Mouse (Mus musculus) cerebellum, postnatal 14 days (tissue): ENCODE measurements around the gene Angptl2.
A peak's percentile ranks its signal among the peaks of the same experiment; 100 is the strongest.

Source experiments
- DNase-seq, 2 experiments: peaks; one replicate each; pipeline ENCODE4 v3.0.0; 2021; ENCODE audit warnings: mixed read lengths in 2 of 2

The Angptl2 gene

GRCm38 (mm10) chr2:33203284-33203683, 12.6 kb upstream of the Angptl2 start:
- DNase-seq = no peak

DNA sequence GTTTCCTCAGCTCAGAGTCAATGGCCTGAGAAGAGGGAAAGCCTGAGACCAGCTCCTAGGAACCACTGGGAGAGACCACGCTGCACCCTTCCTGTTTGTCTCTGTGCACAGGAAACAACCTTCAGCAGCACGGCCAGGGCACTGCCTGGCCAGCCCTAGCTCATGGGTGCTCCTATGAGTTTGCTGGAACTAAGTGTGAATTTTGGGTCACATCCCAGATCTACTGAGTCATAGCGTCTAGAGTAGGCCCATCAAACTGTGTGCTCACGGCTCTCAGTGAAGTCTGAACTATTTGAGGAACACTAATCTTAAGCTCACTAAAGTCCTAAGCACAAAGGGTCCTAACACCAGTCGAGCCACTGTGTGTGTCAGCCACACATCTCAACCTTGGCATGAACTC, 10.9 kb upstream of the Angptl2 start:
- DNase-seq = no peak

- DNase-seq = no peak
Measured at GRCm38 (mm10) chr2:33205939-33206525, 9.8 kb upstream of the Angptl2 start.

- no peak for DNase-seq
Measured at GRCm38 (mm10) chr2:33207069-33207468, 8.8 kb upstream of the Angptl2 start.

DNA sequence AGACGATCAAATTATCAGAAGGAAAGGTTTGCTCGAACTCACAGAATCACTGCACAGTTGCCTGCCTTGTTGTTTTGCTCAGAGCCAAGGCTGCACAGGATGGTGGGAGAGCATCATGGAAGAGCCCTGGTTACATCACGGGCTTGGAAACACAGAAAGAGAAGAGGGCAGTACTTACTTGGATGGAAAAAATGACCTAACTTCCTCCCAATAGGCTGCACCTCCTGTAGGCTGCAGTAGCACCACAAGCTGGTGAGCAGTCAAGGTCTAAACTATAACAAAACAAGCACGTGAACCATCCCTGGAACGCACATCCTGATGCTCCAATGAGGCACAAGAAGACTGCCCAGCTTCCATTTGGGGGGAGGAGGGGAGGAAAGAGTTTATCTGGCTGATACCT, 7.7 kb upstream of the Angptl2 start:
- no peak for DNase-seq

DNA sequence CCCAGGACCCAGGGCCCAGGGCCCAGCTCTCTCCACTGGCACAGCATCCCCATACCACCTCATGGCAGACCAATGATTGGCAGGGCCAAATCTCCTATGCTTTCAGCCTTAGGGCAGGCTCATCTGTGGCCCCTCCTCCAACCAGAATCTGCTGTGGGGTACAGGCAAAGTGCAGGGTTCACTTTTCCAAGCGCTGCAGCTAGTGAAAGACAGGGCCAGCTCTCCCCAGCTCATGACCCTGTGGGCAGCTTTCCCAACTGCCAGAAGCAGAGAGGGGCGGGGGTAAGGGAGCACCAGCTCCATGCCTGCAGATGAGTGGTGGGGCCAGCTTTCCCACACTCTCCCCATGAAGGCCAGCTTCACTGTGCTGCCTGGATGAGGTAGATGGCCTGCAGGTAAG, 5.0 kb upstream of the Angptl2 start:
- DNase-seq = peak in 1 of 2 experiments; percentile 48

DNA sequence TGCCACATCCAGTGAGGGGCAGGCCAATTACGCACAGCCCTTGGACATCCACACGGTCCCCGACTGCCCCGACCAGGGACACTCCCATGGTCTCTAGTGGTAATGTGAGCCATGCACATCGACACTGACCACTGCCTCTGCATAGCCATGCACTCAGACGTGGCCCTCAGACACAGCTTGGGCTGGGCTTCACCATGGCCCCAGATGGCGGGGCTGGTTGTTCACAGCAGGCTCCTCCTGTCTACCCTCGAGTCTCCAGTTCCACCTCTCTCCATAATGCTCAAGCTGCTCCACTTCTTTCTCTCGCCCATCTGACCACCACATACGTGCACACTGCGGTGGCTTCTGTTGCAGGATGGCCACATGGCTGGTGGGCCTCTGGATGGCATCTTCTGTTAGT, 4.6 kb upstream of the Angptl2 start:
- DNase-seq = peak; percentile 57 to 59

DNA sequence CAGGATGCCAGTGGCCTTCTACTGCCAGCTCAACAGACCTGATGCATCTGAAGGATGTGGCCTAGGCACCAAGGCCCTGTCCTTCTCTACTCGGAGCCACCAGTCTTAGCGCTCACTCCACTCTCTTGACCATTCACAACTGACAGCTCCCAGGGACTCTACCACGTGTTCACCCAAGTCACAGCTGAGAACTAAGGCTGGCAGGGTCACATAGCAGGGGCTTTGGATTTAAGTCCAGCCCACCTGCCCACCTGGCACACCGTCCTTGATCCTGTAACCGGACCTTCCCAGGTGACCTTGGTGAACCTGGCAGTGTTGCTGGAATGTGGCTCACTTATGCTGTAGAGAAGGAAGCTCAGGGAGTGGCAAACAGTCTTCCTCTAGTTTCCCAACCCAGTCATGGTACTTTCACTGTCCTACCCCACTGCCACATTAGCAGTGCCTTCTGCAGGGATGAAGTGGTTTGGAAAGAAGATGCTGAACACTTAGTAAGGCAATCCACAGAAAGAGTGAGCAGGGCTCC, 631 bp upstream of the Angptl2 start:
- no peak for DNase-seq

- DNase-seq = no peak
Measured at GRCm38 (mm10) chr2:33216645-33217424, 966 bp downstream of the Angptl2 start.

- DNase-seq = no peak
Measured at GRCm38 (mm10) chr2:33217425-33217794, 1.5 kb downstream of the Angptl2 start.

DNA sequence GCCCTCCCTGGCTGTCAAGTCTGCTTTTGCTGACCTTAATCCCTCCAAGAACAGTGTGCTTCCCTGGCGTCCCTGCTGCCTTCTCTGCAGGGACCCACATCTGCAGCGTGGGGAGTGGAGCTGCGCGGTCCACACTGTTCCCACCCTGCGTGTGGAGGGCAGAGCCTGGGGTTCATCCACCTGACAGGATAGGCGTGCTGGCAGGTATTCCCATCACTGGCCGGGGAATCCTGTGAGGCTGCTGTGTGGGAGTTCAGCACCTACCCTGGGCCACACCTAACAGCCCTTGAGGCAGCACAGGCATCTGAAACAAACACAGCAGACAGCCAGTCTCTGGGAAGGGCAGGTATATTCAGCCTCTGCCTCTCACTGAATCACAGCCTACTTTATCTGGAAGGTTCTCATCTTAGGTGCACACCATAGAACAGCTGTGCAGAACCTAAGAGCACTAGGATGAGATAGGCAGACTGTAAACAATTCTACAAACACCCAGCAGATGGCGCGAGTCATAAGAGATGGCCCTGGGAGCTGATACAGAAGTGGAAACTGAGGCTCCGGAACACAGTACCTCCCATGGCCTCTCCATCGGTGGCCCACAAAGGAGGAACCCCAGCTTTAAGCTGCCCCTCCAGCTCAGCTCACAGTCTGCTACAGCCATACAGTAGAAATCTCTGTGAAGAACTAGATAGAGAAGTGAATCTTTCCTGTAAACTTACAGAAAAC, 3.2 kb downstream of the Angptl2 start:
- peak; percentile 51 to 52 for DNase-seq

DNA sequence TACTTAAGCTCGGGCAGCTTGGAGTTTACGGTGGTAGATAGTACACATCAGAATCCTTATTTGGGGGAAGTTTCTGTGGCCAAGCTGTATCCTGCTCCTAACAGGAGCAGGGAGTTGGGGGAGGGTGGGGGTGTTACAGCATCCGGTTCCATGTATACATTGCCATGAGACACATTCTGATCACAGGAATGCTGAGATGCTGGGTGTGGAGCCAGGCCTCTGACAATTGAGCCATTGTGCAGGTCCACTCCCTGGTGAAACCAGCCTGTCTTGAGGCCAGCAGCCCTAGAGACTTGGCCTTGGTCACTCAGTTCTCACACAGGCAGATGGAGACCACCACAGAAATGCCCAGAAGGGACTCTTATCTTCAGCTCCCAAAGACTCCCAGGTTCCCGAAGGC, 3.8 kb downstream of the Angptl2 start:
- no peak for DNase-seq

DNA sequence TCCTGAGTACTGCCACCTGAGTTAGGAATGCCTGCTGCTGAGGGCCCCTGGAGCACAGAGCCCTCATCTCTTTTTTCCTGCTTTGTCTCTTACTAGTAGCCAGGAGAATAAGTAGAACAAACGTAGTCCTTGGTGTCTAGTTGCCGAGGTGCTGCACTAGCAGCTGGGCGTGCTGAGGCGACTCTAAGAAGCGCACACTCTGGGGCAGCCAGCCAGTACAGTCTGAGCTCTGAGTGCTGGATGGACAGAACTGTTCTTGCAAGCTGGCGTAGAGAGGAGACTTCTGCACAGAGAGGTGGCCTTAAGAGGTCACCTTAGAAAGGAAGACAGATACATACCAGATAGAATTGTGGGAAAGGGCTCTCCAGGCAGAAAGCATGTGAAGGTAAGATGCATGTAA, 4.4 kb downstream of the Angptl2 start:
- DNase-seq = no peak

GRCm38 (mm10) chr2:33220674-33221338, 4.9 kb downstream of the Angptl2 start:
- DNase-seq = no peak

DNA sequence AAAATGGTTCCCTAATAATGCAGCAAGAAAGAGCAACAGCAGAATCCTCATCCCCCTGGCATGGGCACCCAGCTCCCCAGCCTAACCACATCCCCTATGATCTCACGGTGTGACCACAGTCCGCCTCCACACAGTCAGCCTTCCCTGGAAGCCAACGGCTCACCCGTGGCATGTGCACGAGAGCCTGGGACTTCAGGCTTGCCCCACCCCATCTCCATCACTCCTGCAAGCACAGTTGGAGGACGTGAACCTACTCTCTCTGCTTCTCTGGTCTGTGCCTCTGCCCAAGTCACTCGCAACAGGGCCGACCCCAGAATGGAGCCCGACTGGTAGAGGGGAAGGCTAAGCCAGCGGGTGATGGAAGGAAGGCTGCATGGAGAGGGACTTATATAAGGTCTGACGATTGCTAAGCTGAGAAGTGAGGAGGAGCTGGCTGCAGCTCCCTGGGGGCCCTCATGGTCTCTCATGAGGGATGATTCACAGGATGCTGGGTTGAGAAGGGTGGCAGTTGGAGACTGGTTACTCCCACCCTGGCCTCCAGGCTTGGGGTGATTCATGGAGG, 5.6 kb downstream of the Angptl2 start:
- no peak for DNase-seq

DNA sequence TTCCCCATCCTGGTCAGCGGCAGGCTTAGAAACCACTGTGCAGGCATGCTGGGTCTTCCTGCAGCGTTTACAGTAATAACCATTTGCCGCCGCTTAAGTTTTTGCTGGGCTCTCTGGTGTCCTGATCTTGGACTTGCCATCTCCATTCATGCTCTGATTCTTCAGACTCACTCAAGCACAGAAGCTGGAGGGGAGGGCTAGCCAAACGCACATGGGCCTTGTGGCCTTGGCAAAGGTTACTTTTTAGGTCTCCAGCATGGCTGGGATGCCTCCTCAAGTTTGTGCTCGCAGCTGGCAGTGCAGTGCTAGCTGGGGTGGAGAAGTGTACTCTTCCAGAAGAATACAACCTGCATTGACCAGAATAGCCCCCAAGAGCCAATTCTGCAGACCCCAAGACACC, 6.6 kb downstream of the Angptl2 start:
- DNase-seq = no peak

DNA sequence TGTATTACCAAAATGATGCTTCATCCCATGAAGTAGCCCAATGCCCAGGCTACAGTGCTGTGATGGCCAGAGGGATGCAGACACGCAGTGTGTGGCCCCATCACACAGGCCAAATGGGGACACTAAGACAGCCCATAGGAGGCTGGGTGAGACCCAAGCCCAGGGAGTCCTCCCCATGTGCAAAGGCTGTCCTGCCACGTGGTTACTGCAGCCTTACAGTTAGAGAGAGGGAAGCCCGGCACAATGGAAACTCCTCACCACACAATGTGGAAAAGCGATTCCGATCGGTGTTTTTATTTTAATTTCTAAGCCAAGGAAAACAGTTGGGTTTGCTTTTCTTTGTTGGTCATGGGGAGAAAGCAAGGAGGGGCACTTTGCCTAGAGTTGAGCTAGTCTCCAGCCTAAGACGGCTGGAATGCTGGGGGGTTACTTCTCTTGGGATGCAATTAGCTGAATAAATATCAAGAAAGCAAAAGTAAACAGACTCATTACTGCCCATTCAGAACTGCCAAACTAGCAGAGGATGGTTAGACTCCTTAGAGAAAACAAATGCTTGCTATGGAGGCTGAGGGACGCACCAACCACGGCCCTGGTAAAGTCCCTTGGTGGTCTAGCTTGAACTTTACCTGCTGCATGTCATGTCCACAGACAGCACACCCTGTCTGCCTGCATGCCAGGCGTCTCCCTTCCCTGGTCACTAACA, 7.9 kb downstream of the Angptl2 start:
- no peak for DNase-seq

DNA sequence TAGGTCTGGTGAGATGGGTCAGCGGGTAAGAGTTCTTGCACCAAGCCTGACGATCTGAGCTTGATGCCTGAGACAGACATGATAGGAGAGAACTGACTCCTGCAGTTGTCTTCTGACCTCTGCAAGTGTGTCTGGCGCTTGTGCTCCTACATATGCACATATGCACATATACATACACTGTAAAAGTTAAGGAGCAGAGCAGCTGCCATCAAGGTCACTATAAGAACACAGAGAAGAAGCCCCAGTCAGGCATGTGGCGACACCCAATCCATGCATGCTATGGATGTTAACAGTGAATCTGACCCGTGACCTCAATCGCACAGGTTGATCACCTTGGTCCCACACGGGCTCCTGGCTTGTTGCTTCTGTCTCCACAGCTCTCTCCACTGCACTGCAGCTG, 10.1 kb downstream of the Angptl2 start:
- DNase-seq = no peak

- no peak for DNase-seq
Measured at GRCm38 (mm10) chr2:33228077-33228476, 12.2 kb downstream of the Angptl2 start.

DNA sequence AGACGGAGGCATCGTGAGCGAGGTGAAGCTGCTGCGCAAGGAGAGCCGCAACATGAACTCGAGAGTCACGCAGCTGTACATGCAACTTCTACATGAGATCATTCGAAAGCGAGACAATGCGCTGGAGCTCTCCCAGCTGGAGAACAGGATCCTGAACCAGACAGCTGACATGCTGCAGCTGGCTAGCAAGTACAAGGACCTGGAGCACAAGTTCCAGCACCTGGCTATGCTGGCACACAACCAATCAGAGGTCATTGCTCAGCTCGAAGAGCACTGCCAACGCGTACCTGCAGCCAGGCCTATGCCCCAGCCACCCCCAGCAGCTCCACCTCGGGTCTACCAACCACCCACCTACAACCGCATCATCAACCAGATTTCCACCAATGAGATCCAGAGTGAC, 12.7 kb downstream of the Angptl2 start:
- no peak for DNase-seq

- DNase-seq = no peak
Measured at GRCm38 (mm10) chr2:33230701-33231100, 14.8 kb downstream of the Angptl2 start.

- DNase-seq = no peak
Measured at GRCm38 (mm10) chr2:33231788-33232187, 15.9 kb downstream of the Angptl2 start.
